Mouse (Mus musculus): Measurements from ENCODE around the gene Tspan14. TPM values are rescaled to one million over a fixed set of nuclear protein-coding genes. Genes with fewer than 3 reads are reported as not detected.

The Tspan14 gene
- polyA plus RNA-seq, 1 experiment from 2014 or later = 92.5 TPM

DNA sequence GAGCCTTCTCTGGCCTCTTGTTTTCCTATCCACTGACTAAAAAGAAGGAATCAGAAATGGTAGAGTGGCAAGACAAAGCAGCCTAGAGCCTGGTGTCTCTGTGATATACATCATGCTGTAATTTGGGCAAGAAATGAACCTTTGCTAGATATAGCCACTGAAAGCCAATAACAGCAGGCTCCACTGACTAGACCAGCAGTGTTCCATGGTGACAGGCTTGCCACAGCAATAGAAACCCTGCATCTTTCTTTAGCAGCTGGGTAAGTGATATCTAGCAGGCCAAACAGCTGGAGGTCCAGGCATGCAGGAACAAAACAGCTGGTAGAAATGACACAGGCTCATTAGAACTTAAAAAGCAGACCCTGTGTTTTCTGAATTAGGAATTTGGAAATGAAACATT is 92.0 kb downstream of the Tspan14 start:
- Histone ChIP-seq H3K27ac (replicated peaks; ENCODE audit: low read depth, low read length) (no peak overlapping the region), H3K4me2 (ENCODE audit: low read depth, low read length) (no peak overlapping the region), H3K36me3 (replicated peaks; ENCODE audit: control insufficient read depth, insufficient read depth, low read depth, low read length) (no peaks in the 10 kb centered on the region), H3K9ac (replicated peaks; ENCODE audit: low read length) (no peak overlapping the region), H3K4me1 (ENCODE audit: control insufficient read depth, insufficient read depth, low read length) (no peaks in the 10 kb centered on the region), H3K4me3 (ENCODE audit: low read depth, low read length) (no peak overlapping the region), H3K27me3 (ENCODE audit: control insufficient read depth, insufficient read depth, low read length) (no peaks in the 10 kb centered on the region), H3K9me3 (replicated peaks; ENCODE audit: control insufficient read depth, low read length) (no peaks in the 10 kb centered on the region)
- ATAC-seq (replicated peaks; ENCODE audit: insufficient number of reproducible peaks, low FRiP score, low TSS enrichment, low read depth) (no peak), DNase-seq (ENCODE audit: low spot score) (no peak)

DNA sequence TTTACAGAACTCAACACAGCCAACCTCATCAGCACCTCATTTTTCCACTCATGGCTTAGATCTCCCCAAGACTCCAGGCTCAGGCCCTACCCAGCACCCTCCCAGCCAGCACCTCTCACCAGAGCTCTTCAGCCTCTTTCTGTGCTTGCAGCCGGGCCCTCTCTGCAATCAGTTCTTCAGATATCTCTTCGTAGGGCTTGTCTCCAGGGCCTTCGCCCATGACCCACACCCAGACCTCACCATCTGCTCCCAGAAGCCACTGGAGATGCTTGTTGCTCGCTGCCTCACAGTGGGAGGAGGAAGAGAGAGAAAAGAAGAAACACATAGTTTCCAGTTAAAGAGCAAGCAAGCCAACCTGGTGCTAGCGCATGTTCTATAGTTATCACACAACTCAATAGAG is 92.6 kb downstream of the Tspan14 start:
- H3K4me1 ChIP-seq (ENCODE audit: control insufficient read depth, insufficient read depth, low read length) = no peaks in the 10 kb centered on the region
- H3K9me3 ChIP-seq (replicated peaks; ENCODE audit: control insufficient read depth, low read length) = no peaks in the 10 kb centered on the region
- no peak overlapping the region for H3K4me2 ChIP-seq (ENCODE audit: low read depth, low read length)
- 90% methylated on average over 5 of the region's 5 CpGs for WGBS
- H3K4me3 ChIP-seq (ENCODE audit: low read depth, low read length) = no peak overlapping the region
- no peak overlapping the region for H3K9ac ChIP-seq (replicated peaks; ENCODE audit: low read length)
- ATAC-seq (replicated peaks; ENCODE audit: insufficient number of reproducible peaks, low FRiP score, low TSS enrichment, low read depth) = no peak
- no peak overlapping the region for H3K27ac ChIP-seq (replicated peaks; ENCODE audit: low read depth, low read length)
- no peak for DNase-seq (ENCODE audit: low spot score)
- H3K36me3 ChIP-seq (replicated peaks; ENCODE audit: control insufficient read depth, insufficient read depth, low read depth, low read length) = no peaks in the 10 kb centered on the region
- no peaks in the 10 kb centered on the region for H3K27me3 ChIP-seq (ENCODE audit: control insufficient read depth, insufficient read depth, low read length)

DNA sequence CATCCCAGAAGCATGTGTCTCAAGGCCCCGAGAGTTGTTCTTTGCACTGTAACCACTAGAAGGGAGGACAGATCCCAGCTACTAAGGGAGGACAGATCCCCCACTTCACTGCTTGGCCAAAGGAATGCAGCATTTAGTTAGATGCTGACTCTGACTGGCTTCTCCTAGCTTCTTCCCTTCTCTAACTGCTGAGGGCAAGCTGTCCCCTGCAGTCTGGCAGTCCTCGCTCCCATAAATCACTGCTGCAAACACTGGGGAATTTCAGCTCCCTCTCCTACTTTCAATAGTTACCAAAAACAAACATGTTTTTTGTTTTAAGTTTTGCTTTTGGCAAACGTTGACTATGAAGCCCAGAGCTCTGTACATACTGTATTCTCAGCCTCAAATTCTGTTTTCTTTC is 96.0 kb downstream of the Tspan14 start:
- H3K9ac ChIP-seq (replicated peaks; ENCODE audit: low read length) = no peak overlapping the region
- no peak overlapping the region for H3K4me3 ChIP-seq (ENCODE audit: low read depth, low read length)
- no peaks in the 10 kb centered on the region for H3K9me3 ChIP-seq (replicated peaks; ENCODE audit: control insufficient read depth, low read length)
- no peaks in the 10 kb centered on the region for H3K4me1 ChIP-seq (ENCODE audit: control insufficient read depth, insufficient read depth, low read length)
- H3K36me3 ChIP-seq (replicated peaks; ENCODE audit: control insufficient read depth, insufficient read depth, low read depth, low read length) = no peaks in the 10 kb centered on the region
- ATAC-seq (replicated peaks; ENCODE audit: insufficient number of reproducible peaks, low FRiP score, low TSS enrichment, low read depth) (no peak), DNase-seq (ENCODE audit: low spot score) (no peak)
- no peaks in the 10 kb centered on the region for H3K27me3 ChIP-seq (ENCODE audit: control insufficient read depth, insufficient read depth, low read length)
- H3K27ac ChIP-seq (replicated peaks; ENCODE audit: low read depth, low read length) = no peak overlapping the region
- WGBS = 72% methylated on average over 3 of the region's 3 CpGs
- no peak overlapping the region for H3K4me2 ChIP-seq (ENCODE audit: low read depth, low read length)

DNA sequence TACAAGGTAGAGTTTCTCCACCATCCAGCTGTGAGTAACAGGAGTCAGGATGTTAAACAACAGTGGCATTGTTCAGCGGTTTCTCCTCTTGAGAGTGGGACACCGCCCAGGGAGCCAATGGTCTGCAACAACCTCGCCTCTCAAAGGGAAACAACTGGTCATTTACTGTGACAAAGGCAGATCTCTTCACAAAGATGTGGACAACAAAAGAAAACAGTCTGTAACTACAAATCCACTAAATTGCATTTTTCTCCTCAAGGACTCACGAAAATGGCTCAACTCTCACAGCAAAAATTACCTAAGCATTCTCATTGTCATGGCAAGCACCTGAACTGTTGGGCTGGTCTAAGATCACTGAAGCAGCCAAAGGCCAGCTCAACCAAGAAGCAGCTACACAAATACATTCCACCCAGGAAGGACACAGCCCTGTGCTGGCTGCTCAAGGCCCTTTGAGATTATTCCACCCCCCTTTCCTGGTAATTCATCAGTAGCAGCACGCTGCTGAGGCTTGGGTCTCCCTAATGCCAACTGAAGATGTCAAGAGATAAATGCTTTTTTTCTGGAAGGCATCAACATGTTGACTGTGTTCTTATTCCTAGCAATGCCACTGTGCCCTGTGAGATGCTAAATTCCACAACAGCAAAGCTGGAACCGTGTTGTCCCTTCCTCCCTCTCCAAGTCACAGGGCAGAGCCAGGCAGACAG is 101.6 kb downstream of the Tspan14 start:
- ATAC-seq (replicated peaks; ENCODE audit: insufficient number of reproducible peaks, low FRiP score, low TSS enrichment, low read depth) = no peak
- no peaks in the 10 kb centered on the region for H3K27me3 ChIP-seq (ENCODE audit: control insufficient read depth, insufficient read depth, low read length)
- WGBS = 30% methylated on average over 6 of the region's 6 CpGs

DNA sequence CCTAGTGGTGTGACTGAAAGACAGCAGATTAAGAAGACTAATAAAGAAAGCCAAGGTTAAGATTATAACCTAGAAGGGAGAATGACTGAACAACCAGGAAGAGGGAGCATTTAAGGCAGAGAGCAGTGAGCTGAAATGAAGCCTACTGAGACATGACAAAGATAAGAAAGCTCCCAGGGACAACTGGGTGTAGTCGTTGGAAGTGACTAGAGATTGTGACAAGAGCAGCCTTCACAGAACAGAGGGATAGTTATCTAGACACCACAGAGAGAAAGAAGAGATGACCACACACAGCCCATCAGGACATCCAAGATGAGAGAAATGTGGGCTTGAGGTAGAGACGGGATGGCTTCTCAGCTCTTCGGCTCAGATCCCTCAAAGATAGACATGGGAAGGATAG is 102.9 kb downstream of the Tspan14 start:
- H3K9ac ChIP-seq (replicated peaks; ENCODE audit: low read length) = no peak overlapping the region
- no peaks in the 10 kb centered on the region for H3K9me3 ChIP-seq (replicated peaks; ENCODE audit: control insufficient read depth, low read length)
- H3K4me2 ChIP-seq (ENCODE audit: low read depth, low read length) = no peak overlapping the region
- H3K27ac ChIP-seq (replicated peaks; ENCODE audit: low read depth, low read length) = no peak overlapping the region
- no peaks in the 10 kb centered on the region for H3K27me3 ChIP-seq (ENCODE audit: control insufficient read depth, insufficient read depth, low read length)
- no peak for DNase-seq (ENCODE audit: low spot score)
- H3K4me3 ChIP-seq (ENCODE audit: low read depth, low read length) = no peak overlapping the region
- no peak for ATAC-seq (replicated peaks; ENCODE audit: insufficient number of reproducible peaks, low FRiP score, low TSS enrichment, low read depth)
- H3K4me1 ChIP-seq (ENCODE audit: control insufficient read depth, insufficient read depth, low read length) = no peaks in the 10 kb centered on the region
- 82% methylated on average over 3 of the region's 3 CpGs for WGBS
- no peaks in the 10 kb centered on the region for H3K36me3 ChIP-seq (replicated peaks; ENCODE audit: control insufficient read depth, insufficient read depth, low read depth, low read length)

More for the DNA sequence above, 101.6 kb downstream of the Tspan14 start:
- H3K4me1 ChIP-seq (ENCODE audit: control insufficient read depth, insufficient read depth, low read length) = no peaks in the 10 kb centered on the region
- DNase-seq (ENCODE audit: low spot score) = no peak
- no peak overlapping the region for H3K4me2 ChIP-seq (ENCODE audit: low read depth, low read length)
- no peaks in the 10 kb centered on the region for H3K9me3 ChIP-seq (replicated peaks; ENCODE audit: control insufficient read depth, low read length)
- H3K36me3 ChIP-seq (replicated peaks; ENCODE audit: control insufficient read depth, insufficient read depth, low read depth, low read length) = no peaks in the 10 kb centered on the region
- H3K27ac ChIP-seq (replicated peaks; ENCODE audit: low read depth, low read length) = no peak overlapping the region
- no peak overlapping the region for H3K4me3 ChIP-seq (ENCODE audit: low read depth, low read length)
- H3K9ac ChIP-seq (replicated peaks; ENCODE audit: low read length) = no peak overlapping the region

DNA sequence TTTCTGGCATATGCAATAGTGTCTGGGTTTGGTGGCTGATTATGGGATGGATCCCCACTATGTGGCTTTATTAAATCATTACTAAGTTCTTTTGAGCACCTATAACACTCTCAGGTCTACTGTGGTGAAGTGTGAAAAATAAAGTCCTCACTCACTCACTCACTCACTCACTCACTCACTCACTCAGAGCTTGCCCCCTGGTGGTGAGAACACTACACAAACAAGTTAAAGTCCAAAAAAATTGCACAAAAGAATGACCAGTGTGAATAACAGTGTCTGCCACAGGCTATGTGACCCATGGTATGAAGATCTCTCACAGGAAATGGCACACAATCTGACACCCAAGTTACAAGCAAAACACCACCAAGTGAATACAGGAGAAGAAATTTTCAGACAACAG is 103.6 kb downstream of the Tspan14 start:
- Histone ChIP-seq H3K9ac (replicated peaks; ENCODE audit: low read length) (no peak overlapping the region), H3K4me2 (ENCODE audit: low read depth, low read length) (no peak overlapping the region), H3K27me3 (ENCODE audit: control insufficient read depth, insufficient read depth, low read length) (no peaks in the 10 kb centered on the region), H3K4me1 (ENCODE audit: control insufficient read depth, insufficient read depth, low read length) (no peaks in the 10 kb centered on the region), H3K4me3 (ENCODE audit: low read depth, low read length) (no peak overlapping the region), H3K9me3 (replicated peaks; ENCODE audit: control insufficient read depth, low read length) (no peaks in the 10 kb centered on the region), H3K27ac (replicated peaks; ENCODE audit: low read depth, low read length) (no peak overlapping the region), H3K36me3 (replicated peaks; ENCODE audit: control insufficient read depth, insufficient read depth, low read depth, low read length) (no peaks in the 10 kb centered on the region)
- ATAC-seq (replicated peaks; ENCODE audit: insufficient number of reproducible peaks, low FRiP score, low TSS enrichment, low read depth) (no peak), DNase-seq (ENCODE audit: low spot score) (no peak)

Other genes with a start within 250 kb of the Tspan14 start
- 0.50 and 0.66 TPM in 2 replicates for gene Sh2d4b, start 73.5 kb downstream of the Tspan14 start, polyA plus RNA-seq (2014; fragmentation: Nextera tagmentation; extraction: Ambion mirVana)
- gene Fam213a, start 47.0 kb upstream of the Tspan14 start, polyA plus RNA-seq (2014; fragmentation: Nextera tagmentation; extraction: Ambion mirVana) = 33.1 and 42.1 TPM in 2 replicates
- not detected in 2 replicates for gene Dydc2, start 102.4 kb upstream of the Tspan14 start, polyA plus RNA-seq (2014; fragmentation: Nextera tagmentation; extraction: Ambion mirVana)
- not detected in 2 replicates for gene Dydc1, start 106.1 kb upstream of the Tspan14 start, polyA plus RNA-seq (2014; fragmentation: Nextera tagmentation; extraction: Ambion mirVana)
- gene Mat1a, start 138.2 kb upstream of the Tspan14 start, polyA plus RNA-seq (2014; fragmentation: Nextera tagmentation; extraction: Ambion mirVana) = not detected in 2 replicates
- gene Sftpa1, start 165.0 kb upstream of the Tspan14 start, polyA plus RNA-seq (2014; fragmentation: Nextera tagmentation; extraction: Ambion mirVana) = not detected in 2 replicates
- gene Mbl1, start 184.7 kb upstream of the Tspan14 start, polyA plus RNA-seq (2014; fragmentation: Nextera tagmentation; extraction: Ambion mirVana) = not detected in 2 replicates
- gene Sftpd, start 218.3 kb upstream of the Tspan14 start, polyA plus RNA-seq (2014; fragmentation: Nextera tagmentation; extraction: Ambion mirVana) = not detected in 2 replicates